Comparison of ENCODE assay signal across 7 mouse cellular contexts in the genomic region with DNA sequence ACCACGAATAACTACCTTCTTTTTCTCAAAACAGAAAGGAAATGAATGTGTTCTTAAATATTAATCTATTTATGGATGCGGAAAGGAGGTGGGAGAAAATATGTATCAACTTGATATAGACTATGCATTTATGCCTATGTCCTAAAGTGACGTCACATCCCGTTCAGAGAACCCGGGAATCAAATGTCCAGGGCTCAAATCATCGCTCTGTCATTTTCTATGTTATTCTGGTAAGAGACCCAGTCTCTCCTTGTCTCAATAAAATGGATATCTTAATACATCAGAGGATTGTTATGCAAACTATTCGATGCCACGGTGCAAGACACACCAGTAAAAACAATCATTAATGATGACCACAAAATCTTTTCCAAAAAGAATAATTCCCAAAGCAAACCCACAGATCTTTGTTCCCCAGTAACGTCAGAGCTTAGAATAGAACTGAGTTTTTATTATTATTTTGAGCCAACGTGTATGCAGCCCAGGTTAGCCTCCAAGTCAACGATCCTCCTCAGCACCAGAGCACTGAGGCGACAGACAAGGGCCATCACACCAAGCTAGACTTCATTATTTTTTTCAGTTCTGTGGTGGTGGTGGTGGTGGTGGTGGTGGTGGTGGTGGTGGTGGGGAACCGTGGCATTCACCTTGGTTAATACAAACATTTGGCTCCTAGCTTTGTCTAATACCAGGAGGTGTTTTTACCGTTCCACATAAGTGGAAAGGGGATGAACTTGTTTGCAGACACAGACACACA. TPM values are rescaled to one million over a fixed set of nuclear protein-coding genes. Genes with fewer than 3 reads are reported as not detected.
DNase-seq lines count a peak whose midpoint lies in the region; ATAC-seq lines count a peak whose summit lies in the region.

No protein-coding gene starts in this region.

- WGBS in embryonic facial prominence, embryonic 14.5 days: 20% methylated on average over 14 of the region's 14 CpGs
- 24% methylated on average over 14 of the region's 14 CpGs for WGBS in limb, embryonic 10.5 days

- peak overlapping the region; percentile 94 for H3K9ac ChIP-seq in embryonic facial prominence, embryonic 14.5 days (ENCODE audit: low read depth, low read length)

- no peaks in the 10 kb centered on the region for H3K27me3 ChIP-seq in embryonic facial prominence, embryonic 14.5 days (replicated peaks; ENCODE audit: control insufficient read depth, insufficient read depth, low read length)
- no peaks in the 10 kb centered on the region for H3K27me3 ChIP-seq in limb, embryonic 10.5 days (ENCODE audit: low read depth, poor library complexity, severe bottlenecking)

- peak overlapping the region; percentile 78 for H3K27ac ChIP-seq in embryonic facial prominence, embryonic 14.5 days (replicated peaks; ENCODE audit: low read depth, low read length)
- H3K27ac ChIP-seq in limb, embryonic 10.5 days: peak overlapping the region; percentile 88

- H3K9me3 ChIP-seq in embryonic facial prominence, embryonic 14.5 days (ENCODE audit: control insufficient read depth, low read length): no peaks in the 10 kb centered on the region
- H3K9me3 ChIP-seq in limb, embryonic 10.5 days (replicated peaks): no peaks in the 10 kb centered on the region

- peaks cover 10% of the 10 kb centered on the region; the same call in 1 of the 2 replicates for H3K36me3 ChIP-seq in embryonic facial prominence, embryonic 14.5 days (ENCODE audit: control insufficient read depth, insufficient read depth, low read length)
- H3K36me3 ChIP-seq in limb, embryonic 10.5 days: peaks cover 21% of the 10 kb centered on the region

- peak; percentile 13 for ATAC-seq in embryonic facial prominence, embryonic 14.5 days (ENCODE audit: low read depth)

- peak overlapping the region; percentile 86 for H3K4me3 ChIP-seq in embryonic facial prominence, embryonic 14.5 days (ENCODE audit: low read depth, low read length)
- peak overlapping the region; percentile 85 for H3K4me3 ChIP-seq in limb, embryonic 10.5 days

- peak; percentile 7 for DNase-seq in layer of hippocampus, adult 9-10 months (ENCODE audit: low spot score)
- DNase-seq in layer of hippocampus, adult 8-10 months (ENCODE audit: low spot score in 2 of 2): no peak
- DNase-seq in NIH3T3 (ENCODE audit: low read depth): peak; percentile 56
- no peak for DNase-seq in embryonic facial prominence, embryonic 14.5 days (ENCODE audit: low spot score)
- no peak for DNase-seq in limb, embryonic 10.5 days (ENCODE audit: low spot score)
- peak; percentile 48 for DNase-seq in retina, embryonic 14.5 days (ENCODE audit: low spot score)
- no peak for DNase-seq in ovary, adult 18-20 months (ENCODE audit: low spot score)

- H3K4me2 ChIP-seq in embryonic facial prominence, embryonic 14.5 days (ENCODE audit: low read depth, low read length): peak overlapping the region; percentile 79

- H3K4me1 ChIP-seq in embryonic facial prominence, embryonic 14.5 days (ENCODE audit: control insufficient read depth, insufficient read depth, low read length): peaks cover 18% of the 10 kb centered on the region
- H3K4me1 ChIP-seq in limb, embryonic 10.5 days: peaks cover 26% of the 10 kb centered on the region

RNA-seq across cellular contexts. Expression of gene Tspyl1, which starts 0.6 kb away (rescaled TPM):
- total RNA-seq in layer of hippocampus, adult 8-10 months (2022): 100 to 1,000 TPM; 158 to 178 (median 166) TPM
- polyA plus RNA-seq in embryonic facial prominence, embryonic 14.5 days (2014; fragmentation: Nextera tagmentation; extraction: Ambion mirVana): 43.8 and 45.7 TPM in 2 replicates
- 57.7 and 69.3 TPM in 2 replicates for polyA plus RNA-seq in limb, embryonic 10.5 days (2016; fragmentation: Nextera tagmentation; extraction: Ambion mirVana)

RNA-seq across cellular contexts. Expression of gene Tspyl4, which starts 15.9 kb away (rescaled TPM):
- 100 to 1,000 TPM; 349 to 398 (median 369) TPM for total RNA-seq in layer of hippocampus, adult 8-10 months (2022)
- polyA plus RNA-seq in embryonic facial prominence, embryonic 14.5 days (2014; fragmentation: Nextera tagmentation; extraction: Ambion mirVana): 11.8 and 12.0 TPM in 2 replicates
- polyA plus RNA-seq in limb, embryonic 10.5 days (2016; fragmentation: Nextera tagmentation; extraction: Ambion mirVana): 14.9 and 22.9 TPM in 2 replicates

Comparison
In these comparisons a context has a peak if more than half of its experiments do, and no peak if none do; other contexts are left out.
1. DNase-seq: peak in layer of hippocampus, adult 9-10 months (single experiment), NIH3T3 (single experiment) and retina, embryonic 14.5 days (single experiment); none in layer of hippocampus, adult 8-10 months (0 of 2), embryonic facial prominence, embryonic 14.5 days (single experiment), limb, embryonic 10.5 days (single experiment) and ovary, adult 18-20 months (single experiment).